Mouse (Mus musculus) adrenal gland, adult (tissue): ENCODE measurements around the gene Sdccag8.

Experiments used
- DNase-seq, 2 experiments: peaks; one replicate each; pipeline ENCODE4 v3.0.0; 2022 to 2023; ENCODE audit warnings: low spot score in 1 of 2; ENCODE audit not compliant: inconsistent age in 2 of 2

The Sdccag8 gene

DNA sequence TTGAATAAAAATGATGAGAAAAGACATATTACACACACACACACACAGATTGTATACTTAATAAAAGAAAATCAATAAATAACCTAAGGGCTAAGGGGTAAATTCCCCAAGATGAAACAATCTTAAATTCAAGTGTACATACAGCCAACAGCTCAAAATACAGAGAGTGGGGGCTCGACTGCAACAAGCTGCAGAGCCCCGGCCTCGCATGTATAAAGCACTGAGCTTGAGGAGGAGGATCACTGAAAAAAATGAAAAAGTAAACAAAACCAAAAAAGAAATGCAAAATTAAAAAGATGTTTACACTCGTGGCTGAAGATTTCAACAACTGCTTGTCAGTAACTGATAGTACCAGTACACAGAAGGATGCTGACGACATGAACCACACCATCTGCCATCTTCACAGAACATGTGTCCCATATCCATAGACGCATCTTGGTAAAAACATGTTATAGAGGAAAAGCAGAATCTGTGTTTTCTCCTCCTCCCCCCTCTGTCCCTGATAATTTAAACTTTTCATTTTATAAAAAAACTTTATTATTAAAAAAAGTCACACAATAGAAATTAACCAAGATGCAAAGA lies 224.7 kb downstream of the Sdccag8 start:
- no peak for DNase-seq

DNA sequence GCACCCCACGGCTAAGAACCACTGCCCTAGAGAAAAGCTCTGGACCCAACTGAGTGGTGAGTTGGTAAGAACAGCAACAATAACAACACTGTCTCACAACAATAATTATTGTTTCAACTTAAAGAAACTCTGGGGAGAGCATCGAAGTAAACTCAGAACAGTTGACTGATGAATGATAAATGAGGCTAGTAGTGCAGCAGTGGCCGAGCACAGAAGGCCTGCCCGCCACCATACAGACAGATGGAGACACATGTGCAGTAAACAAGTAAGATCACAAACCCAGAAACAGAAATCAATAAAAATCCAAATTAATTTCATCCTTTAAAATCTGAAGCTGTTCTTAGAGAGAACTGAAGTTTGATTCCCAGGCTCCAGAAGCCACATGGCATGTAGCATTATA lies 225.6 kb downstream of the Sdccag8 start:
- DNase-seq = no peak

DNA sequence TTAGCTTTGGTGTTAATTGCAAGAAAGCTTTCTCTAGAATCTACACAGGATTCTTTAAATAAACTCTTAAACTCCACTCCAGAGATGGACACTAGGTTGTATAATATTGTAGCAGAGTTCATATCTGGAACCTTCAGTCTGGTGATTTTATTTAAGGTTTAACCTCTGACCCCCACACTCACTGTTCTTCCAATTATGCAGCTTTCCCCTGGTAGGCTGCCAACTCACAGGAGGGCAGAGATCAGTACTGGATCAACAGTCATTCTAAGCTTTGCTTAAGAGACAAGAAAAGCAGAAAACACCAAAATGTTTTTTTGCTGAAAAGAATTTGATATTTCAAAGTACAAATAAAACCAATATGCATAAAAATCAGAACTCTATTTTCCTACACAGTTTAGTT lies 231.4 kb downstream of the Sdccag8 start:
- peak; percentile 14 to 48 for DNase-seq

DNA sequence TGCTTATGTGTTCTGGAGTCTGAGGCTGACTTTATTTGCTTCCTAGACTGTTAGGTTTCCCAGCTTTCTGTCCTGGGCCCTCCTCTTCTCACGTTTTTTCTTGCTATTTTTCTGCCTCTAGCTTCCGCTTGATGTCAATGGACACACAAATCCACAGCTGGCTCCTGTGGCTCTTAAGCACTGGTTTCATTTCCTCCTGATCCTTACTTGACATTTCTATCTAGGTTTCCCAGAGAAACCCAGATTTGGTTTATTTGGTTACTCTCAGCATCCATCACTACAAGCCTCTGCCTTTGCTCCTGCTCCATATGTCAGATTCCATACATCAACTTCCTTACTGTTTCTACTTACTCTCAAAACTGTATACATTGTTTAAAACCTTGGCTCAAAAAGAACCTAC lies 232.5 kb downstream of the Sdccag8 start:
- DNase-seq = no peak

DNA sequence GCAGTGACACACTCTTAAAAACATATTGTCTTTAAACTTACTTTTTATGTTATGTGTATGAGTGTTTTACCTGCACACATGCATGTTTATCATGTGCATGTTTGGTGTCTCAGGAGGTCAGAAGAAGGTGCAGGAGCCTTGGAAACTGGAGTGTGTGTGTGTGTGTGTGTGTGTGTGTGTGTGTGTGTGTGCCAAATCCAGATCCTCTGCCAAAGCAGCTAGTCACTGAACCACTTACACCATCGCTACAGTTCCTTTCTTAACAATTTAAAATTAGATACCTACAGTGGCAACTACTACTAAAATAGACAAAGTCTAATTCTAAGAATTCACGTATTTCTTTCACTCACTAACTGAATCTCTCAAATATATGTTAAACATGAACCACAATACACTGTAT lies 234.3 kb downstream of the Sdccag8 start:
- no peak for DNase-seq

DNA sequence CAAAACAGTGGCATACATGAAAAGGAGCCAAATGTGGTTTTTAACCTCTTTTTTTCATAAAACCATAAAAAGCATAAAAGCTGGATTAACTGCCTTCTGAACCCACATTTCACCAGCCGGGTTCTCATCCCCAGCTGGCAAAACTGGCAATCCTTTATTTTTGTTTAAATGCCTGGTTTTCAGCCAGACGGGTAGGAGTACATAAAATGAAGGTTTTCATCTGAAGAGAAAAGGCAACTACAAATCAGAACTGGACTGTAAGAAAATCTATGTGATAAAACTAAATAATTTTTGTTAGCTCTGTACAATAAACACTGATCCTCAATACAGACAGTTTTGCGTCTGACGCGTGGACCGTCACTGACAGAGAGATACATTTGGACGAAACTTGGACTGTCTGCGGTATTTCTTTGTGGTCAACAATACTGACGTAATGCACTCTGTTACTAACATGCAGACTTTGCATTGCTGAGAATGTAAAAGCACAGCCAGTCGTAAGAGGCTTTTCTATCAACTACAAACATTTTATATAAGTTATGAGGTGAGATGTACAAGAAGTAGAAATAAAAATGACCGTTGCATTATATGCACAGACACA lies 237.0 kb downstream of the Sdccag8 start:
- DNase-seq = no peak

DNA sequence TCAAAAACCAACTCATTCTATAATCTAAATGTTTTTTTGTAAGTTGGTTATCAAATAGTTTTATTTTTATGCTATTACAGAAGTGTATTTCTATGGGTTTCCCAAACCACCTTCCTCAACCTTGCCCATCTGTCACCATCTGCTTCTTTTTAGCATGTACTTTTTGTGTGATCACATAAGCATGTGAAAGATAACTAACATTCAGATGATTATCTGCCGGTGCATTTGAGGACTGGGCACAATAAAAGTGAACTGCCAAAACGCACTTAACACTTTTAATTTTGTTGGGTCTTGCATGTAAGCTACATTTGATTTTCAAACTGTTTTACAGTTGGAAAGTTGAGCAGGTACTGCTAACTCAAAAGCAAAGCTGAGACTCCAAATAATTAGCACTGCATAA lies 240.4 kb downstream of the Sdccag8 start:
- DNase-seq = no peak

DNA sequence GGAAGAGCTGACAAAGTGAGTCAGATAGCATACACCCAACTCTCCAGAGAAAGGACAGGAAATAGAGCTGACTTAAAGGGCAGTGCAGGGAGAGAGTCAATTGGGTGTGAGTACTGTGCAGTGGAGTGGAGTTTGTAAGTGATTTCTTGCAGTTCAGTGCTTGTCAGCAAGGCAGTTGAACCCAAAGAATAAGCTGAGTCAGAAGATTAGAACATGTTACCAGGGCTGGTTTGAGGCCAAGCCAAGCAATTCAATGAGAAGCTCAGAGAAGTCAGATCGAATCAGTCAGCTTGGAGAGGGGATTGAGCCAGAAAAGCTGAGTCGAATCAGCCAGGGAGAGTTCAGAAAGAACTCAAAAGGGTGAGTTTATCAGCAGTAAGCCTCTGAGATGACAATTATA lies 247.3 kb downstream of the Sdccag8 start:
- DNase-seq = no peak

DNA sequence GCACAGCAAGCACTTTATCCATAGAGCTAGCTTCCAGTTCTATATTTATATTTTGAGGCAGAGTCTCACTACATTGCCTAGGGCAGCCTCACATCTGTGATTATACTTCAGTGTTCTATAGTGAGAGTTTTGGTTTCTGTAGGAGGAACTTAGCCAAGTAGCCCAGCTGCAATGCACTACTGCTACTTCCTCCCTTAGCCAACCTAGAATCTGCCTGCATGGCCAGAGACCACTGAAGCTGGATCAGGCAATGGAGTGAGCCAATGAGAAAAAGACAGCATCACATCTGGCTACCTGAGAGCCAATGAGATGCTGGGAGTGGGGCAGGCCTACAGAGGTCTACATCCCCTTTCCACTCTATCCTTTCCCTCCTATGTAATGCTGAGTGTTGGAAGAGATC lies 251.3 kb downstream of the Sdccag8 start:
- DNase-seq = no peak

DNA sequence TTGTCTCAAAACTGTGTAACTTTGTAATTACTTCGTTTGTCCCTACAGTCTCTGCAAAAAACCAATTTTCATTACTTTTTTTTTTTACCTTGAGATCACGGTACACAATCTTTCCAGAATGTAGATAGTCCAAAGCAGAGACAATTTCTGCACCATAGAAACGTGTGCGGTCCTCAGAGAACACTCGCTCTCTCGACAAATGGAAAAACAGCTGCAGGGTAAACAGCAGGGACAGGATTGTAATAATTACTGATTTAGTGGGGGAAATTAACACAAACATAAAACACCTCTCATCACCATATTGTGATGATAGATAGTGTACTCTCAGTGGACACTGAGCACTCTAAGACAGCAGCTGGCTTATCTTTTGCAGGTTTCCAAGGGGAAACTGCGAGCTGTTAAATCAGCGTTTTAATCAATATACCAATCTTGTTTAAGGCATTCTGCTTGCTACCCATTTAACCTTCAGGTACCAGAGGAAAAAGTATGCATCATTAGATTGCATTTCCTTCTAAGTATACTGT lies 252.7 kb downstream of the Sdccag8 start:
- DNase-seq = no peak

DNA sequence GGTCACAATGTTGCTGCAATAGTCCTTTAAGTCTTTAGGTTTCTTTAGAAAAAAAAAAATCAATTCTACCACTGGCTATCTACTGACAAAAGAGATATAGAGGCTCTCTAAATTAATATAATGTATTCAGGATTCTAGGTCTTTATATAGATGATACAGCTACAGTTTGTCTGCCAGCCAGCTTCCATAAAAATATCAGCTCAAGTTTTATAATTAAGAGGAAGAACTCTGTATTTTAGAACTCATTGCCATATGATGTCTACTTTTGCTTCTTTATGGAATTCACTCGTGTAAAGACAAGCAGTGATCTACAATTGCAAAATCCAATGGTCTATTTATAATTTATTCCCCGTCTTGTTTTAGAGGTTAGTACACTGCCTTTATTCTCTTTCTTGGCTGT lies 254.7 kb downstream of the Sdccag8 start:
- DNase-seq = no peak
